Mouse (Mus musculus) brain, adult 2 months (tissue): ENCODE results near the gene Cltb.
"Not testable (repeated sequence)": the region's sequence is repeated elsewhere in the genome, so short reads cannot be mapped to it uniquely, and the experiment has no call there.

ENCODE experiments used
- DNase-seq: peaks from one replicate; pipeline ENCODE4 v3.0.0; 2011; ENCODE audit warnings: low read depth, low spot score

The Cltb gene

DNA sequence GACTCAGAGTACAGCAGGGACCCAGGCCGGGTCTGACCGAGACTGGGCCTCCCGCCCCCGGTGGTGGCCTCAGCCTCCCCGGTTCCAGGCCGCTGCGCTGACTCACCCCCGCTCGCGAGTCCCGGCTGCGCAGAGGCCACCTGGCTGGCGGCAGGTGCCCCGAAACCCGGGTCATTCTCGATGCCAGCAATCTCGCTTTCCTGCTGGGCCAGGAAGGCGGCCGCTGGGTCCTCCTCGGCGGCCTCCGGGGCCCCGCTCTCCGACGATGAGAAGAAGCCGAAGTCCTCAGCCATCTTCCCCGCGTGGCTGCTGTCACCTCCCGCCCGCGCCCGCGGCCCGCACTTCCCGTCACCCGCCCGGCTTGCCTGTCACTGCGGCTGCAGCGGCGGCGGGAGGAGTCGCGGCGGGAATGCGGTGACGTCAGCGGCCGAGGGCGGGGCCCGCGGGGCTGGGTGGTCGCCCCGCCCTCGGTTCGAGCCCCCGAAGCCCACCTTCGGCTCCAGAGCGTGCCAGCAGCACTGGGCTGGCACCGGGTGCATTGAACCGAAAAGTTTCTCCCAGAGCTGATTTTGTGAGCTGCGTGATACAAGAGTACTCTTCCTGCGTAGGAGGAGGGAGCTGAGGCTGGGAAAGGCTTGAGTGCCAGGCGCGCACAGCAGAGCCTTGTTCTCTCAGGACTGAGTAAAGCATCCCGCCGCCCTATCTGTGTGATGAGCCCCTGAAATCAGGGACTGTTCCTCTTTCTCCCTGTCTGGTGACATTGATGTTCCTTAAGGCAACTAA lies at the start of gene Cltb:
Cltb (minus strand) TSS at position 373 of the 783 bp plus-strand sequence.
- DNase-seq, result peak; percentile 91

DNA sequence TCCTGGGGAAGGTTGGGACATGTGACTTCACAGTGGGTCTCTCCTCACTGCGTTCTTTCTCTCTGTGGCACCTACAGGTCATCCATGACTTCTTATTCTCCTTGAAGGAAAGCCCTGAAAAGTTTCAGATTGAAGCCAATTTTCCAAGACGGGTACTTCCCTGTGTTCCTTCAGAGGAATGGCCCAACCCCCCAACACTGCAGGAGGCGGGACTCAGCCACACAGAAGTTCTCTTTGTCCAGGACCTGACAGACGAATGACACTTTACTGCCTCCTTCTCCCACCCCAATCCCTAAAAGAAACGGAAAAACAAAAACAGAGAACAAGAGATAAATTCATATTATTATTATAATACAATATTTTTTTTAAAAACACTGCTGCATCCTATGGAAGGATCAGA lies 49.7 kb upstream of the Cltb start:
- DNase-seq, result no peak

DNA sequence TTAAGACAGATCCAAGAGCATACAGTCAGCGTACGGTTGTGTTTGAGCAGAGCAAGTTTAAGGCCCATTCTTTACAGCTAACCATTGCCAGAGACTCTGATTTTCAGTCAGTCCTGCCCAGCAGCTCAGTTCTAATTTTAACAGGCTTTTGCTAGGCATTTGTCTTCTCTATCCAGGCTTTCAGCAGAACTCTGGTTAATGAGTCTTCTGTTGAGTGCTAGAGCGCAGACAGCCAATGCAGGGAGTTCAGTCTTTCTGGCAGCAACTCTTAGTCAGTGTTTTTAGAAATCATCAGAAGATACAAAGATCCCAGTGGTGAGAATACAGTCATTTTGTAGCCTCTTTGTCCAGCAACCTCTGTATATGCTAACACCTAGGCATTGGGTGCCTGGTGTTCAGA lies 39.3 kb upstream of the Cltb start:
- peak; percentile 26 for DNase-seq

DNA sequence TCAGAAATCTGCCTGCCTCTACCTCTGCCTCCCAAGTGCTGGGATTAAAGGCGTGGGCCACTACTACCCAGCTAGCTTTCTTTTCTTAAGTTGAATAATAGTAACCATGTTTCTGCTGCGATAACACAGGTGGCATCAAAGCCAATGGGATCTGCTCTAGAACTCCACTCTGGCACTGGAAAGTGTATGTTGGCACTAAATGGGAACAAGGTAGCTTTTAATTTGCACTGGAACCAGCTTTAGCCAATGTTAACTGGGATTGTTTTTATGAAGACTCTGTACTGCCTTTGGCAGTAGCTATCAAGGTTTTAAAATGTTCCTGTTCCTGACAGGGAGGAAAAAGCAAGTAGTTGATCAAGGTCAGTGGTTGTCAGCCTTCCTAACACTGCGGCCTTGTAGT lies 23.9 kb upstream of the Cltb start:
- DNase-seq, result no peak

DNA sequence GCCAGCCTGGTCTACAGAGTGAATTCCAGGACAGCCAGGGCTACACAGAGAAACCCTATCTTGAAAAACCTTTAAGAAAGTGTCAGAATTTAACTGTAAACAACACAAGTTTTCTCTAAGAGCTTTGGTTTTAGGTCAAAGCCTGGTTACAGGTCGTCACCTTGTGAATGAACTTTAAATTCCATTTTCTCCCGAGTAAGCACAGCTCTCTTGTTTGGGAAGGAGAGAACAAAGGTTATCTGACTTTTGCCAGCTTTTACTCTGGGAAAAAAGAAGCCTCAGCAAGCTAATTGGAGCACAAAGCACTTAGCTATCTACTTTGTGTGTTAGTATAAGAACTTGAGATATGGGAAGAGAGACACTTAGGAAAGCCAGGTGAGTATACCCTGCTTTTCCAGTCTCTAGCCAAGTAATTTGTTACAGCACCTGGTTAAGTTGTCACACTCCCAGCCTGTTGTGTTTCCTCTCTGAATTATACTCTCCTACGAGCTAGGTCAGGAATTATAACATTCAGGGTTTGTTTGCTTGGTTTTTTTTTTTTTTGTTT lies 21.7 kb upstream of the Cltb start:
- DNase-seq, result no peak

DNA sequence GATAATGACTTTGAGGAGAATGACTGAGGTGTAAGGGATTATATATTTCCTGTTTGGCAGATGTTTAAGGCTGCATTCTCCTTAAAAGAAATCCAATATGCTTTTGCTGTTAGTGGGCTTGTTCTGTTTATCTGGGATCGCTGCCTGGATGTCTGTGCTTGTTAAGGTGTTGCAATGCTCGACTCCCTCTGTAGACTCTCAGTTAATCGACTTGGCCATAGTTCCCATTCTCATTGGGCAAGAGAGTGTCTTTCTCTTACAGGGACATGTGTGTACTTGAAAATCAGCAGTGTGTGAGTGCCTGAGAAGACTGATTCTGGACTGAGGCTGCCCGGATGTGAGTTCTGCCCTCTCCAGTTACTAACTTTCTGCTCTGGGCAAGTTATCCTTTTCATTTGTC lies 18.0 kb upstream of the Cltb start:
- no peak for DNase-seq

DNA sequence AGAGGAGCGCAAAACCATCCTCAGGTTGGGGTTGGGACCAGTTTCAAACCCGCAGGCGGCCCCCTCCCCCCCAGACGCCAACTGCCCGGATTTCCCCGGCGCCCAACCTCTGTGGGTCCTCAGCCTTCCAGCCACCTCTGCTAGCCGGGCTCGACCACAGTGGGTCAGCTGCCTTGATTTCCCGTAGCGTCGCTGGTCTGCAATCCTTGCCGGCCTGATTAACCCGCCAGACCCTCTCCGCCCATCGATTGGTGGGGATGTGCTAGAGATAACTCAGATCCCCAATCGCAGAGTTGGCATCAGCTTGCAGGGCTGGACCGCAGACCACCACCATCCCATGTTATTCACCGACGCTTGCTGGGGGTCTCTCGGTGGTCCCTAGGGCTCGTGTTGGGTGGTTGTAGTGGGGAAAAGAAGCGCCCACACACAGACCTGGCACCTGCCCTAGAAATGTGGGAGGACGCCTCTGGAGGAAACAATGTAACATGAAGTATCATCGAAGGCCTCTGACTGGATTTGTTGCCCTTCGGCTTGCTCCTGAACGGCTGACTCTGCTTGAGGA lies 10.9 kb upstream of the Cltb start:
- no peak for DNase-seq

DNA sequence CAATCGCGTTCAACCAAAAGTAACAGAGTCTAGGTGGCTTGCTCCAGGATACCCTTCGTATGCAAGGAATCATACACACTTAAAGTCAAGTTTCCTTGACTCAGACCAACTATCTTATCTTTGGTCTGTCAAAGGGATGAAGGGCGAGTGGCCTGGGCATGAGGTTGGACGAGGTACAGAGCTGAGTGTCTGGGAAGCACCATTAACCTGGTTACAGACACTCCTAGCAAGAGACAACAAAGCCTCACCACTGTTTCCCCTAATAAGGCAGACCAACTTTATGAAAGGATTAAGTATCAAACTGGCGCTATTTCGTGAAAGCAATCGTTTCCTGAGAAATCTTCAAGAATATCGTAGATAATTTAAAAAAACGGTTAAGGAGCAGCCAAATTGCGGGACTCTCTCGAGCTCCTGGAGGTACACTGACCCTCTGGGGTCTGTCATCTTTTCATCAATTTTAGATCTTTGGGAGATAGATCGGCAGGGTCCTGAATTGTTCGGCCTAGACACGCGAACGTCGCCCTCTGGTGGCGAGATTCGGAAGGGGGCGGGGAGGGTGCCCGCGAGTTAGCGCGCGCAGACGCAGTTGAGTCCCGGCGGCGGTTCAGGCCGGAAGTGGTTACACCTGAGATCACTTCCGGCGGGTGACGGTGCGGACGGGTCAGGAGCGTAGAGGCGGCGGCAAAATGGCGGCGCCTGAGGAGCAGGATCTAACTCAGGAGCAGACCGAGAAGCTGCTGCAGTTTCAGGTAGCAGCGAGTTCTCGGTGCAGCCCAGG lies 10.2 kb upstream of the Cltb start, which contains the start of gene Faf2:
Faf2 (plus strand) TSS at position 630 of the 778 bp plus-strand sequence.
- DNase-seq, result peak; percentile 97

DNA sequence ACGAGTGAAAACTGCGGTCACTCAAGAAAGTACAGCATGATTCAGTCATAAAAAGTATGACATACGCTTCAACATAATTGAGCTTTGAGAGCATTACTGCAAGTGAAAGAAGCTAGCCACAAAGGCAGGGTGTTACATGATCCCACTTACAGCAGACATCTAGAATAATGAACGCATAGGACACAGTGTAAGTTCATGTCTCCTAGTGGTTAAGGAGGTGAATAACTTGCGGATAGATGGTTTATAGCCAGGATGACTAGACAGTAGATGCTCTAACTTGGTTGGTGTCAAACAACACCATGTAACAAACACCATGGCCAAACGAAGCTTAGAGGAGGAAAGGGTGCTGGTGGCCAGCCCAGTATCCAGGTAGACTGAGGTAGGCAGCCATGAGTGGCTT lies 5.9 kb upstream of the Cltb start:
- DNase-seq, result no peak

DNA sequence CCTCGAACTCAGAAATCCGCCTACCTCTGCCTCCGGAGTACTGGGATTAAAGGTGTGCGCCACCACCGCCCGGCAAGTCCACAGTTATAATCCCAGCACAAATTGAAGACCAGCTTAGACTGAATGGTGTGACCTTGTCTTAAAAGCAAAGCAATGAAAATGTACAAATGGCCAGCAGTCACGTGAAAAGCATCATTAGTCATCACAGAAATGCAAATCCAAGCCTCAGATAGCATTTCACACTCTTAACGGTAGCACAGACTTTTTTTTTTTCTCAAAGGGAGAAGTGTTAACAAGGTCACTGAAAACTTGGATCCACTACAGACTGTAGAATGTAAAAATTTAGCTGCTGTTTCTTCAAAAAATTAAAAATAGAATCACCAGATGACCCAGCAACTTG lies 5.2 kb upstream of the Cltb start:
- DNase-seq, result no peak

DNA sequence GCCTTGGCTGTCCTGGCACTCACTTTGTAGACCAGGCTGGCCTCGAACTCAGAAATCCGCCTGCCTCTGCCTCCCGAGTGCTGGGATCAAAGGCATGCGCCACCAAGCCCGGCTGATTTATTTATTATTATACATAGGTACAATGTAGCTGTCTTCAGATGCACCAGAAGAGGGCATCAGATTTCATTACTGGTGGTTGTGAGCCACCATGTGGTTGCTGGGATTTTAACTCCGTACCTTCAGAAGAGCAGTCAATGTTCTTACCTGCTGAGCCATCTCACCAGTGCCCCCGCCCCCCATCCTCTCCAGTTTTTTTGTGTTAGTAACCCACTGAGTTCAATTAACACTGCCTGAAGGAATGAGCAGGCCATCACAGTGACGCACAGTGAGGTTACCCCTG lies 2.0 kb upstream of the Cltb start:
- not testable (repeated sequence) for DNase-seq

DNA sequence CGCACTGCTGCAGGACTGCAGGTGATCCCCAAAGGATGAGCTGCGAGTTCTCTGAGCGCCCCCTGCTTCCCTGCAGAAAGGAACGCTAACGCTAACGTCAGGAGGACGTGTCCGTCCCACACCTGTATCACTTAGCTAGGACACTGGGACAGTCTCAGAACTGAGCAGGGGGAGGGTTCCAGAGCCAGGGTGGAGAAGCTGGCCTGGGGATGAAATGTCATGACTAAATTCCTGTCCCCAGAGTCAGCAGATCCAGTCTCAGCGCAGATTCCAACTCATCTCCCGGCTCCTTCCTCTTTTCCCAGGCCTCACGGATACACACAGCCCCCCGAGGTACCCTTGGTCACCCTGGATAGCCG lies 552 bp downstream of the Cltb start:
- DNase-seq, result peak; percentile 80

DNA sequence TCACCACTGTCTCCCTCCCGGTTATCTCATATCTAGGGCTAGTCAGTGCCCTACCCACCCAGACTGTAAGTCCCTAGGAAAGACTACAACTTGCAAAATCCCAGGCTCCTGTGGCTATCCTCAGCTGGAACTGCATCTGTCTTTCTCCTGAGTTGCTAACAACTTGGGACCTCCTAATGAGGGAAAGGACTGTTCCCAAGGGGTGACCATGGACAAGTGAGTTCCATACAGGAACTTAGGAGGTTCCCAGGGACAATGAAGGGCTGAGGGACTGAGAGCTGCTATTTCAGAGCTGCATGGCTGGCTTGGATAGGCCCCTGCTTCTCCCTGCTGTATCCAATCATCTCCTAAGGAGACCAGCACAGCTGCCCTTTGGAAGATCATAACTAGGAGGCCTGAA lies 1.8 kb downstream of the Cltb start:
- peak; percentile 49 for DNase-seq

DNA sequence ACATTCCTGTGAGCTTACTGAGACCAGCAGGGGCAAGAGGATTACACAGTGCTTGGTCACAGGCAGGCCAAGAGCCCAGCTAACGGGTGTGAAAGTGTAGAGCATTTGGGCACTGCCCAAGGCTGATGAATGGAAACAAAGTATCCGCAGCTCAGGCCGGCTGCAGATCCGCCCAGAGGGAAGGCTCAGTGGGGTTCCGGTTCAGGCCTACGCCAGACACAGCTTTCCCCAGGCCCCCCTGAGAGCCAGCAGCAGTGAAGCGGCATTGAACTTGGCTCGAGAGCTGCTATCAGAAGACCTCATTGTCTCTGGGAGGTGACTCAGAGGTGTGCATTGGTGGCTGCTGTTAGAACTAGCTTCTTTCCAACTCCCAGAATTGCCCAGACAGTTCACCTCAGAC lies 2.5 kb downstream of the Cltb start:
- peak; percentile 83 for DNase-seq

DNA sequence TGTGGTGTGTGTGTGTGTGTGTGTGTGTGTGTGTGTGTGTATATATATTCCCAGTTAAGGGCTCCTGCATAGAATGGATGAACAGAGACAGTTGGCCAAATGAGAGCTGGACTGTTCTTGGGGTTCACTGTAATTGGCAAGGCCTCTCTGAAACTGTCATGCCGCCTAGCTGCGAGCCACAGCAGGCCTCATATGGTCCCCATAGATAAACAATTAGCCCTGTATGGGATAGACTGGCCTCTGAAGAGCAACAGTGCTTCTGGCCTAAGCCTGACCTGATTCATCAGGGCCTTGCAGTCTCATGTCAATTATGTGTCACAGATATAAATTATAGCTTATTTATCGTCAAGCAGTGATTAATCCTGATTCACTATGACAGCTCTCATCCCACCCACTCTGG lies 3.1 kb downstream of the Cltb start:
- DNase-seq, result no peak

DNA sequence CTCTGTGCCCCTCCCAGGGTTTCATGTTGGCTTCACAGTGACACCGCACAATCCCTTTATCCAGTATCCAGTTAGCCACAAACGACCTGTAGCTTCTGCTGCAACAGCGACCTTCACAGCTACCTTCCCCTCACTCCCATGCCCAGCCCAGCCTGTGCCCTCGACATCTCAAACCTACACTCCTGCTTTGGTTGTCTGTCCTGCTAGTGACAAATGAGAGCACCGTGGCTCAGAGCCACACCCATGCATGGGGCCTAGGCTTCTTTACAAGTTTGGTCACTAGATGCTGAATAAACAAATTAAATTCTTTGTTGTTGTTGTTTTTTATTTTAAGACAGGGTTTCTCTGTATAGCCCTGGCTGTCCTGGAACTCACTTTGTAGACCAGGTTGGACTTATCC lies 3.9 kb downstream of the Cltb start:
- no peak for DNase-seq

DNA sequence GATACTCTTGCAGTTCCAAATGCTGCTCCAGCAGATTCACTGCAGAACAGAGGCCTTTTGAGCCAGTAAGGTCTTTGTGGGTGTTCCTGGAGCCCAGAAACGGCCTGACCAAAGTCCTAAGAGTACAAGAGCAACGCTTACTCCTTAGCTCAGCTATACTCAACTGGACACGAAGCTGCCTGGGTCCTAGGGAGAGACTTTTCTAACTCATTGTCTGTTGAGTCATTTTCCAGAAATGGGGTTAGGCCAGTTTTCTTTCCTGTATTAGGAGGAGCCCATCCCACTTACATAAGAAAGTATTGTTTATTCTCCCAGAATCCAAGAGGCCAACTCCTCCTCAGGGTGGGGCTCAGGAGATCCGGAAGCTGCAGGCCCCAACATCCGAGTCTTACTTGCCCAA lies 5.7 kb downstream of the Cltb start:
- no peak for DNase-seq

DNA sequence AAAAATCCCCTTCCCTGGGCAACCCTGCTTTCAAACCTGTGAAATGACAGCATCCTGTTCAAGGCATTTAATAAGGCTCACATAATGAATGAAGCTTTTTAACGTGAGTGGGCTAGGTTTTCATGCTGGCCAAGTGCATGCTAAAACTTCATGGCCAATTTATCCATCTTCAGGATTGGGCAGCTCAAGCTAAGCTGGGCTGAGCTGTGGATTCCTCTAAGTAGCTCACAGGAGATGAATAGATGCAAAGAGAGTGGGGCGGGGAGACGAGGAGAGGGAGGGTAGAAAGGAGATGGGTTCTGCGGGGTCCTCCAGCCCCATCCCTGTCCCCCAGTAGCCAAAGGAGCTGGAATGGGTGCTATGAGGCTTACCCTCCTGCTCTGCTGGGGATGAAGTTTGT lies 6.9 kb downstream of the Cltb start:
- DNase-seq, result no peak

DNA sequence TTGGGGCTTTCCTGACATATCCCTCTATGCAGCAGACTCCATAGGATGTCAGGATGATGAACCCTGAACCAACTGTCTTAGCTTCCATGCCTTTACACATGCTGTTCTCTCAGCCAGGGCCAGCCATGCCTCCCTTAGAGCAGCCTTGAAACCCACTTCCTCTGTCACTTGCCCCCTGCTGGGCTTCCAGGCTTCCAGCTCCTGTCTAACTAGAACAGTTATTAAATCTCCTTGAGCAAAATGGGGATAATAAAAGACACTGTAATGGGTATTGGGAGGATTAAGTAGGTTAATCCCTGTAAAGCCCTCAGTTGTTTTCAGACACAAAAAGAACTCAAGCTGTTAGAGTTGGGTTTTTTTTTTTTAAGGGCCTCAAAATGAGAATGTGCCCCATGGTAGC lies 7.6 kb downstream of the Cltb start:
- DNase-seq, result no peak

DNA sequence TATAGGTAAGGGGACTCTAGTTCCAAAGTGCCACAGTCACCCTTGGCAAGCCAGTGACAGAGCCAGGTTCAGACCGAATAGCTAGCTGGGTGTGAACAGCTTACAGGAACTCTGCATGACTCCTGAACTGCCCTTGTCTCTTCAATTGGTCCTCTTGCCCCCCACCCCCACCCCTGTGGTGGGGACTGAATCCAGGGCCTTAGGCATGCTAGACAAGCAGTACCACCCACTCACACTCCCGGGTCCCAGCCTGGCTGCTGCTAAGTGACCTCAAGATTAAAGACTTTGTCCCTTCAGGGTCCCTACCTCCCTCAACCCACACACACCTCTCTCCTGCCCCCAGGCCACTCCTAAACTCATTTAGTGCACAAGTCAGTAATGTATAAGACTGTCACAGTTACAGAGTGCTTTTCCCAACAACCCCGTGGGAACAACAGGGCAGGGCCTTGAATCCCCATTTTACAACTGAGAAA lies 8.5 kb downstream of the Cltb start:
- DNase-seq, result no peak

DNA sequence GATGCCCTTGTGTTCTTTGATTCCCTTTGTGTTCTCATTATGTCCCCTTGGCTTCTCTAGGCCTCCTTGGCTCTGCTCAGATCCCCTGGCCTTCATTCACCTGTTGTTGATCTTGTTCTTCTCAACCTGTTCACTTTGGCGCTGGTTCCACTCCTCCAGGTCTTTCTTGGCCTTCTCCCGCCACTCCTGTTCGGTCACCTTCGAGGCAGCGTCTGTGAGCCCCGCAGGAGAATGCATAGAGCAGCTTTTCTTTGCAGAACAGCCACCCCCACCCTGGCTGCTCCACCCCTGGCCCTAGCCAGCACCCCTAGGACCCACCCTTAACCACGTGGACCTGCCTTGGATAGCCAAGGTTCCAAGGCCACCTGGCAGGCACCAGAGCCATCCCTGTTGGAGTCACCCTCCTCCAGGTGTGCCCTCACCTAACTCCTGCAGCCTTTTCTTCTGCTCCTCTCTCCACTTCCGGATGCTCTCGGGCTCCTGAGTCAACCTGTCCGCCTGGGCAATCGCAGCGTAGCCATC lies 12.5 kb downstream of the Cltb start:
- peak; percentile 48 for DNase-seq

DNA sequence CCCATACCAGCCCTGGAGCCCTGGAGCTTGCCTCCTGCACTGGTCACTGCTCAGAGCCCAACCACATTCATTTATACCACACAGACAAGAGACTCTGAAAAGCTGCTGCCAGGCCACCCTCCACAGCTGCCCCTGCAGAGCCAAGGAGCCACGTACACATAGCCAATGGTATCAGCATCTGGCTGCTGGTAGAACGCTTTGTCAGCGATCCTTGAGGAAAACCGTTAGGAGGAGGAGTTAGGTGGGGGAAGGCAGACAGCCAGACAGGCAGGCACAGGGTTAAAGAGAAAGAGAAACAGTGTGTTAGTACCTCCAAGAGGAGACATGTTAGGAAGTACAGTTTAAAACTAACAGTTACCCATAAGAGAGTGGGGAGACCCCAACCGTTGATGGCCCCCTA lies 14.3 kb downstream of the Cltb start:
- no peak for DNase-seq
